Mouse (Mus musculus) cerebellum, adult 2 months (tissue): ENCODE results near the gene 2510039O18Rik.

Experiments
- CTCF ChIP-seq: fragments of 200-500 bp; IDR thresholded peaks from 2 replicates; pipeline ENCODE4 v1.5.1; 2011; ENCODE audit warnings: low read depth, mild to moderate bottlenecking, control low read depth, low read length, moderate library complexity, borderline replicate concordance; ENCODE audit not compliant: insufficient read depth
- POLR2A ChIP-seq: fragments of 200-500 bp; IDR thresholded peaks from 2 replicates; pipeline ENCODE4 v1.6.1; 2011; ENCODE audit warnings: low read length, control low read depth, borderline replicate concordance; ENCODE audit not compliant: insufficient read depth

DNA sequence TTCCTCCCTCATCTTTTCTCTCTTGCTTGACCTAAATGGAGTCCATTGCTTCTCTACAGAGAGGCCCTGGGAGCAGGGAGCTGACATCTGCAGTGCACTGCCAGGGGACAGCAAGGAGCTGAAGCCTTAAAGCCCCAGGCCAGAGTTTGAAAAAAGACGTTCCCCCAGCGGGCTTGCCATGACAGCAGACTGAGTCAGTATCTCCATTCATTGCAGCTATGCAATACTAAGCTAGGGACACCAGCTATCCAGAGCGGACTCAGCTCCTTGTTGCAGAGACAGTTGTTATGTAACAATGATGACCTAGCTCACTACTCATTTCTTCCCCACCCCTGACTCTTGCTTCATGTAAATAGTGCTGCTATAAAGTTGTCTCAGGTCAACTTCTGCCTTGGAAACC is 54.6 kb downstream of the 2510039O18Rik start:
- TF ChIP-seq POLR2A (no peak), CTCF (no peak)
